Mouse (Mus musculus): ENCODE measurements at regions not wholly inside any gene's neighbourhood (a gene's known extent, or its start where the extent isn't known, plus 50 kb on each side); places are given as distances from the start of the nearest gene placed in this dataset.
A peak's percentile ranks its signal among the peaks of the same experiment; 100 is the strongest.

- DNase-seq (ENCODE audit: low spot score in 2 of 2), result peak in 1 of 2 experiments; percentile 8
Measured at GRCm38 (mm10) chr6:99833323-99833722, 107.1 kb upstream of the Prok2 start.

GRCm38 (mm10) chr6:99827625-99828024 is 101.4 kb upstream of the Prok2 start:
- no peak for DNase-seq (ENCODE audit: low spot score in 2 of 2)

GRCm38 (mm10) chr6:99824808-99825207 is 98.6 kb upstream of the Prok2 start:
- no peak for DNase-seq (ENCODE audit: low spot score in 2 of 2)

- no peak for DNase-seq (ENCODE audit: low spot score in 2 of 2)
Measured at GRCm38 (mm10) chr6:99822471-99822870, 96.3 kb upstream of the Prok2 start.

- DNase-seq (ENCODE audit: low spot score in 2 of 2), result no peak
Measured at GRCm38 (mm10) chr6:99819255-99819929, 93.2 kb upstream of the Prok2 start.

GRCm38 (mm10) chr6:99818486-99818885 is 92.3 kb upstream of the Prok2 start:
- DNase-seq (ENCODE audit: low spot score in 2 of 2), result no peak

GRCm38 (mm10) chr6:99817245-99817644 is 91.1 kb upstream of the Prok2 start:
- no peak for DNase-seq (ENCODE audit: low spot score in 2 of 2)

GRCm38 (mm10) chr6:99813102-99813501 is 86.9 kb upstream of the Prok2 start:
- no peak for DNase-seq (ENCODE audit: low spot score in 2 of 2)

- DNase-seq (ENCODE audit: low spot score in 2 of 2), result no peak
Measured at GRCm38 (mm10) chr6:99811842-99812241, 85.7 kb upstream of the Prok2 start.

- peak in 1 of 2 experiments; percentile 23 for DNase-seq (ENCODE audit: low spot score in 2 of 2)
Measured at GRCm38 (mm10) chr6:99810974-99811798, 85.0 kb upstream of the Prok2 start.

- DNase-seq (ENCODE audit: low spot score in 2 of 2), result no peak
Measured at GRCm38 (mm10) chr6:99804905-99805245, 78.7 kb upstream of the Prok2 start.

- DNase-seq (ENCODE audit: low spot score in 2 of 2), result peak; percentile 59 to 95
Measured at GRCm38 (mm10) chr6:99803983-99804904, 78.1 kb upstream of the Prok2 start.

GRCm38 (mm10) chr6:99800919-99801318 is 74.7 kb upstream of the Prok2 start:
- no peak for DNase-seq (ENCODE audit: low spot score in 2 of 2)

GRCm38 (mm10) chr6:99800324-99800723 is 74.1 kb upstream of the Prok2 start:
- no peak for DNase-seq (ENCODE audit: low spot score in 2 of 2)

GRCm38 (mm10) chr6:99796390-99796789 is 70.2 kb upstream of the Prok2 start:
- DNase-seq (ENCODE audit: low spot score in 2 of 2), result no peak

GRCm38 (mm10) chr6:99793546-99793945 is 67.4 kb upstream of the Prok2 start:
- no peak for DNase-seq (ENCODE audit: low spot score in 2 of 2)

GRCm38 (mm10) chr6:99792353-99792752 is 66.2 kb upstream of the Prok2 start:
- no peak for DNase-seq (ENCODE audit: low spot score in 2 of 2)

- no peak for DNase-seq (ENCODE audit: low spot score in 2 of 2)
Measured at GRCm38 (mm10) chr6:99786977-99787376, 60.8 kb upstream of the Prok2 start.

- DNase-seq (ENCODE audit: low spot score in 2 of 2), result no peak
Measured at GRCm38 (mm10) chr6:99785212-99785611, 59.0 kb upstream of the Prok2 start.

GRCm38 (mm10) chr6:99784804-99785203 is 58.6 kb upstream of the Prok2 start:
- no peak for DNase-seq (ENCODE audit: low spot score in 2 of 2)

- DNase-seq (ENCODE audit: low spot score in 2 of 2), result no peak
Measured at GRCm38 (mm10) chr6:99784285-99784684, 58.1 kb upstream of the Prok2 start.

GRCm38 (mm10) chr6:99782996-99783395 is 56.8 kb upstream of the Prok2 start:
- DNase-seq (ENCODE audit: low spot score in 2 of 2), result peak in 1 of 2 experiments; percentile 30
